Mouse (Mus musculus) forelimb bud, embryonic 11.5 days (tissue): ENCODE data around the gene Ppp1r14b.

Source experiments
- DNase-seq: peaks from one replicate; pipeline ENCODE4 v3.0.0-alpha.2; 2012; ENCODE audit warnings: low read depth, low spot score

The Ppp1r14b gene

DNA sequence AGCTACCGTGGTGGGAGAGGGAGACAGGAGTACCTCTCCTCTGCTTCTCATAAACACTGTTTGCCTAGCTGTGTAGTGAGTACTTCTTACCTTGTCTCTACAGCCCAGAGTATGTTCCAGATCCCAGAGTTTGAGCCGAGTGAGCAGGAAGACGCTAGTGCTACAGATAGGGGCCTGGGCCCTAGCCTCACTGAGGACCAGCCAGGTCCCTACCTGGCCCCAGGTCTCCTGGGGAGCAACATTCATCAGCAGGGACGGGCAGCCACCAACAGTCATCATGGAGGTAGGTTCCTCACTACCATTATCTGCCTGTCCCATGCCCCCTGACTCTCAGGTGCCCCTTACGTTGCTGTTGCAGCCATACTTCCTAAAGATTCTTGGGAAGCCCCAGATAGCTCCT is 32.0 kb upstream of the Ppp1r14b start:
- DNase-seq = no peak

DNA sequence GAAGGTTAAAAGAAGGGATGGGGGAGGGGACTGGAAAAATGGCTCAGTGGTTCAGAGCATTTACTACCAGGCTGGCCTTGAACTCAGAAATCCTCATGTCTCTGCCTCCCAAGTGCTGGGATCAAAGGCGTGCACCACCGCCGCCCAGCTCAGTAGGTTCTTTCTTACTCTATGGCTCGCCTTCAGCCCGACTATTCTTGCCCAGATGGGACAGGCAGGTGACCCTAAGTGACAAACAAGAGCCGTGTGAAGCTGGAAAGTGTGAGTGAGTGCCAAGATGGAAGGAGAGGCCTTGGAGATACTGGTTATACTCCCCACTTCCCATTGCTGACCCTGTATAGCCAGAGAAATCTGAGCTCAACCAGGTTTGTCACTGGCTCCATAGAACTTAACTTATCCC is 31.1 kb upstream of the Ppp1r14b start:
- no peak for DNase-seq

DNA sequence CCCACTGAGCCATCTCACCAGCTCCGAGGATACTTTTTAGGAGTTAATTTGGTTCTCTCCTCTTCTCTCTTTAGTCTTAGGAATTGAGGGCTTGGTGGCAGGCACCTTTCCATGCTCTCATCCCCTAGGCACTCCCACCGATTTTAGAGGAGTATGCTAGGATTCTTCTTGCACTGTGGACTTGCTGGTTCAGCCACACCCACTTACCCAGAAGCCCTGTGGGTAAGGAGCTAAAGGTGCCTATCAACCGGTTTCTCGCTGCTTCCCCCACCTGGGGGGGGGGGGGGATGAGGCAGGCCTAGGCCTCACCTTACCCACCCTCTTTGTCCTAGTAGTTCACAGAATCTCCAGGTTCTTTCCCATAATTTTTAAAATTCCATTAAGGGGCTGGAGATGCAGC is 27.0 kb upstream of the Ppp1r14b start:
- no peak for DNase-seq

DNA sequence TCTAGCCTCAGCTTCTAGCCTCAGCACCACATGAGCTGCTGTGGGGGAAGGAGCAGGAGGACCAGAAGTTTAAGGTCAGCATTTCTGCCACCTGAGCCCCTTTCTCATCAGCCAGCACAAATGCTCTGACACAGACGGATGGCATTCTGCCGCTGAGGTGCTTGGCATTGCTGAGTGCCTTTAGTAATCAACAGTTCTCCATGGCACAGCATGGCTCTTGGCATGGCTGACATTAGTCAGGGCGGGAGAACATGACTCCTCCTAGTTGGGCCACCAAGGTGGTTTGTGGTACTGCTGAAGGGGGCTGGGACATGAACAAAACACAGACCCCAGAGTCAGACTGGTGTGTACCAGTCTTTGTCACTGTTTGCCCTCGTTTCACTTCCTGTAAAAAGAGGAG is 26.6 kb upstream of the Ppp1r14b start:
- no peak for DNase-seq

DNA sequence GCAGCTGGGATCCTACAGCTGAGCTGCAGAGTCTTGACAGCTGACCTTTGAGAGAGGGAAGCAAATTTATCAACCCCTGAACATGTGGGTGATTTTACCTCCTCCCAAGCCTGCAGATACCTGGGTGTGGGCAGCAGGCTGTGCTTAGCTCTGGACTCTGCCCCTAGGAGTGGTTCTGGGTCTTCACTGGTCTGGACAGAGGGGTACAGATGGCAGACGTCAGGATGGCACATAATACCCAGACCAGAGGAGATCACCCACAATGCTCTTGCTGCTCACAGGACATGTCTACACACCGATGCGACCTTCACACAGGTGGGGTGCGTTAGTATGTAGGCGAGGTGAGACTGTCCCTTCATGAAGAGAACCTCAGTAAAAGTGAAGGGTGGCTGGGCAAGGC is 25.2 kb upstream of the Ppp1r14b start:
- no peak for DNase-seq

DNA sequence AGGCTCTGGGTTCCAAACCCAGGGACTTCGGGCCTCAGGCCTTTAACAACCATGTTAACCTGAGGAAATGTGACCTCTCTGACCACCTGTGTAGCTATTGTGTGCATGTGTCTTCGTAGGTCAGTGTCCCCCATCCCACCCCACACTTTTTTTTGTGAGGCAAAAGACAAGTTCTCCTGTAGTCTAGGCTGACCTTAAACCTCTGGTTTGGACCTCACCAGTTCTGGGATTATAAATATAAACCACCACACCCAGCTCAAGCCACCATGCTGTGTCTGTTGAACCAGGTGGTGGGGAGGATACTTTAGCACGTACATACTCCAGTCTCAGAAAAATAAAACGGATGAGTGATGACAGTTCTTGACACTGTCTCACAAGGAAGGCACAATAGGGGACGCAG is 24.8 kb upstream of the Ppp1r14b start:
- DNase-seq = no peak

DNA sequence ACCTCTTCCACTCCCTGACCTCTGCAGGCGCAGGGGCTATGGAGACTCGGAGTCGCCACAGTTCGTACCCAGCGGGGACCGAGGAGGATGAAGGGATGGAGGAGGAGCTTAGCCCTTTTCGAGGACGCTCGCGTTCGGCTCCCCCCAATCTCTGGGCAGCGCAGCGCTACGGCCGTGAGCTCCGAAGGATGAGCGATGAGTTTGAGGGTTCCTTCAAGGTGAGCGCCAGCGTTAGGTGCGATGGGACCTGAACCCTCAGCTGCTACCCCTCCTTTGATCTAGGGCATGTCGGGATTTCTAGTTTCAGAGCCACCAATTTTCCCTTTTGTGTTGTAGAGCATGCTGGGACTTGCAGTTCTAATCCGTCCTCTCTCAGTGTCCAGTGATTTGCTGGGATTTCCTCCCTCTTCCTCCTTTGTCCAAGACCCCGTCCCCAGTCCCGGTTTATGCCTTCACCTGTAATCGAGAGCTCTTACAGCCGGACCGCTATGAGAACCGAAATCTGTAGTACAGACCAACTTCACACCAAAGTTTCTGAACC is 24.1 kb upstream of the Ppp1r14b start:
- peak; percentile 78 for DNase-seq

DNA sequence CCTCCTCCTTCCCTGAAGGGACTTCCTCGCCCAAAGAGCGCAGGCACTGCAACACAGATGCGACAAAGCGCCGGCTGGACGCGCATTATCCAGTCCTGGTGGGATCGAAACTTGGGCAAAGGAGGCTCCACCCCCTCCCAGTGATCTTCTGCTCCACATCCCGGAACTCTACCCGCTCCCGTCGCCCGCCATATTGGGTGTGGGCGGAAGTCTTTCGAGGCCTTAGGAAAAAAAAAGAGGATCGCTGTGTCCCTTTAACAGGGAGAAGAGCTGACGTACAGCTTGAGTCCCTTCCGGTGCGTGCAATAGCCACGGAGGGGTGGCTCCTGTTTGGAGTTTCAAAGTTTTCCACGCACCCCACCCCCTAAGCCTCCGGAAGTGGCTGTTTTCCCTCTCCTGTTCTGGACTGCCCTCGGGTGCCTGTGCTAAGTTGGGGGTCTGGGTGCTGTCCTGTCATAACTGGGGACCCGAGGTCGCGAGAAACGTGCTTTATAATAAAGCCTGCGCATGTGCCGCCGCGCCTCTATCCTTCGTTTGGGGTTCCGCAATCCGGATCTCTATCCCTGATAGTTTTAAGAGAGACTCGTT is 23.3 kb upstream of the Ppp1r14b start:
- DNase-seq = peak; percentile 86

DNA sequence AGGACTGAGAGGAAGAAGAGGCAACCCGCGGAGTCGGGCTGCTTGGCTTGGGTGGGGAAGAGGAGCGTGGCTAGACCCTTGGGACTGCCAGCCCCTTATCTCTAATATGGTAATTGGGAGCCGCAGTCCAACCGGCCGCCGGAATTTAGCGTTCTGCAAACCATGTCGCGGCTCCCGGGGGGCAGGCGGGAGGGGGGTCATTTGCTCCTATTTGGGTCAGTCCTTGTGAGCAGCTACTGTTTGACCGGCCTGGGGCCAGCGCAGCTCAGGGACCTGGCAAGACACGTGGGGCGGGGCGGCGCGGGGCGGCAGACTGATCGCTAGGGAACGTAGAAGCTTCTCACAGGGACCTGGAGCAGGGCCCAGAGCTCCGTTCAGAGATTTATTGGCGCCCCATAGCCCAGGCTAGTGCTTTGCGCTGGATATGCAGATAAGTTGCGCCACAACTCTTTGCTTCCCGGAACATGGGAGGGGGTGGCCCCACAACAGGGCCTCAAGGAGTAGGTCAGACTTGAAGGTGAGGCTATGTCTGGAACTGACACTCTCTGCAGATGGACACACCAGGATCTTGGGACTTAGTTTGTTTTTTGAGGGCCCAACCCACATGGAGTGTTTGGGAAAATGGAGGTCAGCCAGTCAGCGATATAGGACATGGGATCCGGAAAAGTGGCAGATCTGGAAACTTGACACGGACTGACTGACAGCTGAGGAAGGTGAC is 22.6 kb upstream of the Ppp1r14b start:
- DNase-seq = no peak

DNA sequence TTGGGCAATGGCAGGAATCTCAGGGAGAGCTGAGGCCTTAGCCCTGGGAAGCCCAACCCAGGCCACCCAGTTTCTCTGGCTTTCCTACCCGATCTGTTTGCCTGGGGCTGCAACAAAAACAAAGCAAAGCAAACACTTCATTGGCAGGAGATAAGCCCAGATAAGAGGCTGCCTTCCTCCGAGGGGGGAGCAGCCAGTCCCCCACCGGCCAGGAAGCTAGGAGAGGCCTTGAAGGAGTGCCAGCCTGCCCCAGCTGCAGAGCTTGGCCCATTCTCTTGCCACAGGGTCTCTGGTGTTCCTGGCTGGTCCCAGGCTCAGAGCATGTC is 22.1 kb upstream of the Ppp1r14b start:
- DNase-seq = no peak

DNA sequence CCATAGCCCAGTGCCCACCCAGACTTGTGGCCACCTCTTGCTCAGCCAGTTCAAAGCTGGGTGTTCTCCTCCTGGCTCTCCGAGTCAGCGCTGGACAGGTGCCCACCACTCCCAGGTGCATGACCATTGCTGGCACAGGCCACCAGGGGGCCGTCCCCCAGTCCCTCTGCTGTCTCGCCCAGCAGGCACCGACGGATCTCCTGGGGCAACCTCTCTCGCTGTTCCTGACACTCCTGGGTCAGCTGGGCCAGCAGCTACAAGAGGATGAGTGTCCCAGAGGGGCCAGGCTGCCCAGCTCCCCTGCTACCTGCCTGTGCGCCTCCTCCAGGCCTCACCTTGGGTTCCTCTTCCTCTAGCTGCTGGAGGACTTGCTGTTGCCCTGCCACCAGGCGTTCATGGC is 20.7 kb upstream of the Ppp1r14b start:
- DNase-seq = no peak

DNA sequence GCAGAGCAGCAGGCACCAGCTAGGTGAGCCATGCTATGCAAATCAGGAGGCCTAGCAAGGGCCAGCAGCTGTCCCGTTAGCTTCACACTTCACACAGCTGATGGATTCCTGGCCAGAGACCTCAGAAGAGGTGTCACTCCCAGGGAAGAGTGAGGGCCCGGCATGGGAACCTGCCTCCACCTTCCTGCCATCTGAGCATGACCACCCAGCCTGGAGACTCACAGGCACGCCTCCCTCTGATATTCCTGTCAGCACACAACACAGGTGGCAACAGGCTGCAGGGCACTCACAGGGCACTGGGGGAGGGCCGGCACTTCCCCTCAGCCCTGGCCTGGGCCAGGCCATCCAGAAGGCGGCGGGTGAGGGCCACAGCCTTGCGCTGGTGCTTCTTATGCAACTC is 19.3 kb upstream of the Ppp1r14b start:
- no peak for DNase-seq

DNA sequence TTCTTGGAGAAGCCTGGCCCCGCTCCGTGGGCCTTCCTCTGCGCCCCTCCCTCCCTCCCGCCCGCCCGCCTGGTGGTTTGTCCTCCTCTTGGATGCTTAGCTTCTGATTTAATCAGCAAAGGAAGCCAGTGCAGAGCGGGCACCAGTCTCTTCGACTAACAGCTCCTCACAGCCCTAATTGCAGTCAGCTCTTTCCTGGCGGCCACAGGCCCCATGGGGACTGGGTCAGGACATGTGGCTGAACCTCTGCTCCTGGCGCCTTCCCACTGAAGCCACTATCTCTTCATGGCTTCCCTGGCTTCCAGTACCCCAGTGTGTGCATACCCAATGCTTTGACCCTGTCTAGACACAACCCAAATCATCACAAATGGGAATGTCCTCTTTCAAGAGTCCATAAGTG is 18.3 kb upstream of the Ppp1r14b start:
- DNase-seq = no peak

DNA sequence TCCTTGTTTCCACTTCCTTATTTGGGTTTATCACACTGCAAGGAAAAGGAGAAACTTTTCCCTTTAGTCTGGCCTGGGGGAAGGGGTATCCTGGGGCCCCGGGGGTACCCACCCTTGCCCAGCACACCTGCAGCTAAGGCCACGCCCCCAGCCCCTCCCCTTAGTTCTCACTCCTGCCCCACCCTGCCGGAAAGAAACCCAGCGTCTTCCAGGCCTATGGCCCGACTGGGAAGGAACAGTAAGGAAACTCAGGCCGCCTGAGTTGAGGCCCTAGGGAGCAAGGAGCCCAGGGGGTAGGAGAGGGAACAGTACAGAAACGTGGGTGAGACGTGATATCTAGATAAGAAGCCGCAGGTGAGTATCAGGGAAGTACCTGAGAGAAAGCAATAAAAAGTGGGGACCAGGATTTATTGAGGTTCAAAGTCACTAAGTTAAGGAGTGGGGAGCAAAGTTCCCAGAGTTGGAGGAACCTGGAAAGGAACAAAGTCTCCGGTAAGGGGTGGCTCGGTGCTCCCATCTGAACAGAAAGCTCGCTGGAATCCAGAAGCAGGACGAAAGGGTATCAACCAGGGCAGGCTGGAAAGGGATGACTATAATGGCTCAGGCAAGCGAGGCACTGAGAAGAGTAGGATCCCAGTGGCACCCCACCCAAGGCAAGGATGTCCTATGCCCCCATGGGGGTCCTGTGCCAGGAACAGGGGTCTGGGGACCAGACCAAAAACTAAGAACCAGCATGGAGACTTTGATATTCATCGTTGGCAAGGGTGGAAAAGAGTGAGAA is 6.1 kb upstream of the Ppp1r14b start:
- DNase-seq = no peak

DNA sequence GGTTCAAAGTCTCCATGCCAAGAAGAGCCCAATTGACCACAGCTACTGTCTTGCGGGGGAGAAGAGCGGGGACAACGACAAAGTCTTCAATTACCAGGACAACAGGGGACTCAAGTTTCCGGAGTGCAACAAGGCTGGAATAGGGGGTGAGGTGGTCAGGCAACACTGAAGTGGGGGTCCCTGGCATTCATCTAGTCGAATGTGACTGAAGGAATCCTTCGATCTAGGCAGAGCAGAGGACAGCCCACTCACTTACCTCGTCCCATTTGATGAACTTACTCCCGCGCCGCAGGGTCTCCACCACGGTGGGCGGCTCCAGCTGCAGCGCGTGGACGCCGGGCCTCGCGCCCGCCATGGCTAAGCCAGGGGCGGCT is 5.5 kb upstream of the Ppp1r14b start:
- DNase-seq = no peak

DNA sequence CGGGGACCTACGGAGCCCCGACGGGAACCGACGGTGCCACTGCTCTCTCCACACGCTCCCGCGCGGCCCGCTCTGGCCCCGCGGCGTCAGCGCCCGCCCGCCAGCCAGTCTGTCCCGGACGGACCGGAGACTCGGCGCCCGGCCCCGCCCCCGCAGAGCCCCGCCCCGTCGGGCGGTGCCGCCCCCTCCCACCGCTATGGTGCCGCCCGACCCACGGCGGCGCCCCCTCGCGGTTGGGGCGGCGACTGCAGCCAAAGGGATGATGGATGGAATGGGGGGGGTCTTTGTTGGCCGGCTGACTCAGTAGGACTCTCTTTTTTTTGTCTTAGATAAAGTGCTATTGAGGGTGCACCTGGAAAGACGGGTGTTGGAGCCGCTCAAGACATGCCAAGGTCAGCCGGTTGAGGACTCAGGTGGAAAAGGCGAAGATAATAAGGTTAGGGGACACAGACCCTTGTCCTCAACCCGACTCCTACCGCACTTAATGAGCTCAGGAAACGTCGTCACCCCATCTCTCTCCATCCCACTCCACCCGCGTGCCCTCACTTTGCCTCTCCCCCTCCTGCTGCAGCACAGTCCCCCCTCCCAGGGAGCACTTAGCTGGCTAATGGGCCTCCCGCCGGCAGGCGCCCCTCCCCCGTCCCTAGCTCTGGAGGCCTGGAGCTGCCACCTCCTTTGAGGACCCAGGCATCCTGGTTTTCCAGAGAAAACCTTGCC is 4.9 kb upstream of the Ppp1r14b start:
- peak; percentile 48 for DNase-seq

DNA sequence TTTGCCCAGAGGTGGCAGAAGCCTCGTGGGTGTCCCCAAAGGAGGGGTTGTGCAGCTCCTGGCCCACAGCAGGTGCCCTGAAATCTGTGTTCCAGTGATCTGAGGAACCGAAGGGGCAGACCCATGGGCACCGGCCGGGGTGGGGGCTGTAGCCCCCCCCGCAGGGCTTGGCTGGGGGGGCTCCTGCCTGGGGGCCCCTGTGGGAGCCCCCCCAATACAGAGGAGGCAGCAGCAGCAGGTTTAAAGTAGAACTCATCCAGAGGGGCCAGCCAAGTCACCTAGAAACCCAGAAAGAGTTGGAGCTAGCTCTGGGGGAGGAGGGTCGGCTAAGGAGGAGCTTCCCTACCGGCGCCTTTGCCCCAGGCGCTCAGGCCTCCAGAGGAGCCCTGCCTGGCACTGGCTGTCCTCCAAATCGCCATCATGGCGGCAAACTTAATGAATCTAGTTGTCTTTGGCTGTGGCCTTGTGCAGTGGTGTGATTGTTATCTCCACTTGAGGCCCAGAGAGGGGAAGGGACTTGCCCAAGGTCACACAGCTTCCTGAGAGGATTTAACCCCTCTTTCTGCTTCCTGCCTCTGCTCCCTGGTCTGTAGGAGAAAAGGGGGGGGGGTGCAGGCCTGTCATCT is 4.2 kb upstream of the Ppp1r14b start:
- no peak for DNase-seq

DNA sequence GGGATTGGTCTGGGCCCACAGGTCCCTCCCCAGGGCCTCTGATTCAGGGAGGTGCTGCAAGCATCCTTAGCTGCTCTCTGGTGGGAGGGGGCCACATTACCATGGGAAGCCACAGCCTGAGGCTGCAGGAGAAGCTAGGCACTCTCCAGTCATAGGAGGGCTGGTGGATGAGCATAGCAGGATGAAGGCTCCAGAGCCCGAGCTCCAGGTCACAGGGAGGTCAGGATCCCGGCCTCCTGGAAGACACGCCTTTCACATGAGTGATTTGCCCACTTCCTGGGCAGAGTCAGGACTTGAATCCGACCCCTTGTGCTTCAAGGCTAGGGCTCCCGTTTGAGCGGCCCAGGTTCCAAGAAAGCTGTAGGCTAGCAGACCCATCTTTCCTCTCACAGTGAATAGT is 3.1 kb upstream of the Ppp1r14b start:
- no peak for DNase-seq

DNA sequence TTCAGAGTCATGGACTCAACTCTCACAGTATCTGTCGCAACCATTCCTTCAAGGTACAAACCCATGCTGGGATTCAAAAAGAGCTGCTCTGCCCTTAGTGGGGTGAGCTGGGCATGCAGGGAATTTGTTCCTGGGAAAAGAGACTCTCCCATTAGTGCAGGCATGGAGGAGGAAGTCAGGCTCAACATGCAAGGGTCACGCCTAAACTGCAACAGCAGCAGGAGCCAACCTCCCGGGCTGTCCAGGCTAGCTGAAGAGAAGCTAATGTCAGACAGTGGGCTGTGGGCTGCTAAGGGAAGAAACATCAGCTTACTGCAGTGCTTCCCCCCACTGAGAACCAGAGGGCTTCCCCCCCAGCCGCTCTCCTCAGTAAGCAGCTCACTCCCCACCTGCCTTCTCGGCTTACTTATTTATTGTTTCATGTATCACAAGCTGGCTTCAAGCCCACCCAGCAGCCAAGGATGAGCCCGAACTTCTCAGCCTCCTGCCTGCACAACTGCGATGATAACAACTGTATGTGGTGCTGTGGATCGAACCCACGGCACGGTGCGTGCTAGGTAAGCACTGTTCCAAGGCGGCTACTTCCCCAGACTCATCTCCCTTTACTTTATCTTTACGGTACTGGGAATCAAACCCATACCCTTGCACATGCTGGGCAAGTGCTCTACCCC is 2.4 kb upstream of the Ppp1r14b start:
- DNase-seq = no peak

DNA sequence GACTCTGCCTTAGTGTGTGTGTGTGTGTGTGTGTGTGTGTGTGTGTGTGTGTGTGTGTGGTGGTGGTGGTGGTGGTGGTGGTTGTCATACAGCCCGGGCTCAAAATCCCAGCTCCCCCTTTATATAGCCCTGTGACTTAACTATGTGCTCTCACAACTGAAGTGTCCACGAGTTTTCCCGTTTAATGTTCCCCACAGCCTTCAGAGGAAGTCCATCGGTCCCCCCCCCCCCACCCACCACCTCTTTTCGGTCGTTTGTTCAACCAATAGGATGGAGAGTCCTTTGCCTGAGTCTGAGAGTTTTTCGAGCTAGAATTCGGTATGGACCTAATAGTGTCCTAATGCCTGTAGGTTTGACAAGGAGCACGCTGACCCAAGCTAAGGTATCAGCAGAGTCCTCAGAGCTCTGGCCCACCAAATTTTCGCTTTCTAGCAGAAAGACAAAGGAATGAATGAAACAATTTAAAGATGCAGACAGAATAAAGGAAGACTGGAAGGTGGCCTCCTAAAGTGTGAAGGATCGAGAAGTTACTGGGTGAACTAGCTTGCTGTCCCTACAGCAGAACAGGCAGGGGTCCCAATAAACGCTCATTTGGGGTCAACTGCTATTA is 1.1 kb upstream of the Ppp1r14b start:
- DNase-seq = no peak
